Mouse (Mus musculus) small intestine, adult 2 months (tissue): ENCODE results near the gene Epb41l4b.

Experiments
- CTCF ChIP-seq: fragments of 200-500 bp; IDR thresholded peaks from 2 replicates; pipeline ENCODE4 v1.5.1; 2012; ENCODE audit warnings: low read depth, mild to moderate bottlenecking, control low read depth, inconsistent platforms, low read length, moderate library complexity, mixed read lengths; ENCODE audit not compliant: insufficient replicate concordance, insufficient read length; ENCODE audit errors: extremely low read depth
- POLR2A ChIP-seq: fragments of 200-500 bp; IDR thresholded peaks from 2 replicates; pipeline ENCODE4 v1.6.1; 2012; ENCODE audit warnings: low read depth, mild to moderate bottlenecking, control low read depth, inconsistent platforms, low read length, moderate library complexity

DNA sequence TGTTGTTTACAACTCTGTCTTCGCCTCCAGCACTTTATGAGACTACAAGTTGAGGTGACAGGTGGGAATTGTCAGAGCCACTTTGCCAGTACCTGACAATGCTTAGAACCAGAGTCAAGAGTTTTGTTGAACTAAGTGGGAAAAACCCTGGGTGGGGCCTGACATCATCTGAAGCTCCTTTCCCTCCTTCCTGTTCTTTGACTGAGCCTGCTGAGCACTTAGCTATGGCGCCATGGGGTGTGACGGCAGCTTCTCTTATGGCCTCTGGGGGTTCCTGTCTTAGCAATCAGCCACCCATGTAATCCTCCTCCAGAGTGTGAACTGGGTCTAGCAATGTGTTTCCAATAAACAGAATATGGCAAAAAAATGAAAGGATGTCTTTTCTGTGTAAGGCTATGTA lies 119.7 kb downstream of the Epb41l4b start:
- TF ChIP-seq CTCF (no peak), POLR2A (no peak)
